Mouse (Mus musculus): Measurements from ENCODE around the gene Zfp276.
A peak's percentile ranks its signal among the peaks of the same experiment; 100 is the strongest.
"Not testable (repeated sequence)": the region's sequence is repeated elsewhere in the genome, so short reads cannot be mapped to it uniquely, and the experiment has no call there.

The Zfp276 gene

GRCm38 (mm10) chr8:123254099-123254885 lies at the start of gene Zfp276, which contains the start of gene Vps9d1:
Zfp276 (plus strand) TSS chr8:123254195.
Vps9d1 (minus strand) TSS chr8:123254348.
- DNase-seq (ENCODE audit: low spot score in 2 of 2), result peak; percentile 73 to 80

GRCm38 (mm10) chr8:123211876-123212275 lies 42.1 kb upstream of the Zfp276 start:
- DNase-seq (ENCODE audit: low spot score in 2 of 2), result no peak

GRCm38 (mm10) chr8:123212321-123213117 lies 41.5 kb upstream of the Zfp276 start, which contains the start of the genes Chmp1a and Spata33:
Chmp1a (minus strand) TSS chr8:123212763.
Spata33 (plus strand) TSS chr8:123212832.
- peak; percentile 87 to 90 for DNase-seq (ENCODE audit: low spot score in 2 of 2)

GRCm38 (mm10) chr8:123213118-123213772 lies 40.8 kb upstream of the Zfp276 start:
- no peak for DNase-seq (ENCODE audit: low spot score in 2 of 2)

GRCm38 (mm10) chr8:123215430-123215829 lies 38.6 kb upstream of the Zfp276 start:
- DNase-seq (ENCODE audit: low spot score in 2 of 2), result no peak

GRCm38 (mm10) chr8:123220917-123221316 lies 33.1 kb upstream of the Zfp276 start:
- no peak for DNase-seq (ENCODE audit: low spot score in 2 of 2)

- DNase-seq (ENCODE audit: low spot score in 2 of 2), result peak; percentile 90 to 91
These were observed 29.4 kb upstream of the Zfp276 start, which contains the start of gene Cdk10 for GRCm38 (mm10) chr8:123224278-123225266. Cdk10 (plus strand) TSS chr8:123224842.

GRCm38 (mm10) chr8:123228416-123228815 lies 25.6 kb upstream of the Zfp276 start:
- DNase-seq (ENCODE audit: low spot score in 2 of 2), result no peak

- DNase-seq (ENCODE audit: low spot score in 2 of 2), result not testable (repeated sequence)
These were observed 23.7 kb upstream of the Zfp276 start for GRCm38 (mm10) chr8:123230326-123230725.

- no peak for DNase-seq (ENCODE audit: low spot score in 2 of 2)
These were observed 22.3 kb upstream of the Zfp276 start for GRCm38 (mm10) chr8:123231742-123232141.

GRCm38 (mm10) chr8:123232553-123232952 lies 21.4 kb upstream of the Zfp276 start:
- DNase-seq (ENCODE audit: low spot score in 2 of 2), result no peak

- no peak for DNase-seq (ENCODE audit: low spot score in 2 of 2)
These were observed 20.7 kb upstream of the Zfp276 start for GRCm38 (mm10) chr8:123233300-123233699.

GRCm38 (mm10) chr8:123233760-123234159 lies 20.2 kb upstream of the Zfp276 start:
- no peak for DNase-seq (ENCODE audit: low spot score in 2 of 2)

GRCm38 (mm10) chr8:123234918-123235519 lies 19.0 kb upstream of the Zfp276 start:
- no peak for DNase-seq (ENCODE audit: low spot score in 2 of 2)

GRCm38 (mm10) chr8:123235520-123236497 lies 18.2 kb upstream of the Zfp276 start, which contains the start of gene Spata2l:
Spata2l (minus strand) TSS chr8:123236233.
- peak; percentile 78 to 89 for DNase-seq (ENCODE audit: low spot score in 2 of 2)

- no peak for DNase-seq (ENCODE audit: low spot score in 2 of 2)
These were observed 14.6 kb upstream of the Zfp276 start for GRCm38 (mm10) chr8:123239398-123239797.

- no peak for DNase-seq (ENCODE audit: low spot score in 2 of 2)
These were observed 11.7 kb upstream of the Zfp276 start for GRCm38 (mm10) chr8:123242107-123242923.

GRCm38 (mm10) chr8:123243053-123243452 lies 10.9 kb upstream of the Zfp276 start:
- no peak for DNase-seq (ENCODE audit: low spot score in 2 of 2)

Measured in urinary bladder, adult 18-20 months (tissue).